Mouse (Mus musculus) adrenal gland, adult 18-20 months (tissue): ENCODE results near the gene Hectd1. TPM values are rescaled to one million over a fixed set of nuclear protein-coding genes. Genes with fewer than 3 reads are reported as not detected.

Source experiments
- DNase-seq, 2 experiments: peaks; one replicate each; pipeline ENCODE4 v3.0.0; 2021 to 2022; ENCODE audit warnings: low spot score in 2 of 2
- total RNA-seq, 2 experiments: library from RNA; stranded (reverse); gene quantifications; 1 replicate in 1 of 2; 2 replicates in 1 of 2; pipeline ENCODE4 v1.2.3; 2021

Gene Hectd1
- total RNA-seq, 2 experiments from 2014 or later: 62.6 to 84.1 TPM

- DNase-seq: no peak
Measured at GRCm38 (mm10) chr12:51706673-51707235, 122.6 kb downstream of the Hectd1 start.

DNA sequence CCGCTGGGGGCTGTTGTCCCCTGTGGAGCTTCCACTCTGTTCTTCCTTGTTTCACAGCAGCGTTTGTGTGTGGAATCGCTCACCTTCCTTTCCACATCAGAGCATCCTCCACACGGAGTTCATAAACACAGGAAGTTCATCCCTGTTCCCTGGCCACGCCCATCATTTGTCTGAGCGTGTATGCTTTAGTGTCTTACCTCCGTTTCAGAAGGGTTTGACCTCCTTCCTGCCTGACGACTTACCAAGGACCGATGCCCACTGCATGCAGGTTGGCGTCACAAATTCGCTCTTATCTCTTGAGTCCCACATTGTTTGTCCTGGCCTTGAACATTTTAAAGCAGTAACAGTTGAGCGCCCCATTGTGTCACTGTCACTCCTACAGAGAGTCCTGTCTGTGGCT is 123.6 kb downstream of the Hectd1 start:
- no peak for DNase-seq

DNA sequence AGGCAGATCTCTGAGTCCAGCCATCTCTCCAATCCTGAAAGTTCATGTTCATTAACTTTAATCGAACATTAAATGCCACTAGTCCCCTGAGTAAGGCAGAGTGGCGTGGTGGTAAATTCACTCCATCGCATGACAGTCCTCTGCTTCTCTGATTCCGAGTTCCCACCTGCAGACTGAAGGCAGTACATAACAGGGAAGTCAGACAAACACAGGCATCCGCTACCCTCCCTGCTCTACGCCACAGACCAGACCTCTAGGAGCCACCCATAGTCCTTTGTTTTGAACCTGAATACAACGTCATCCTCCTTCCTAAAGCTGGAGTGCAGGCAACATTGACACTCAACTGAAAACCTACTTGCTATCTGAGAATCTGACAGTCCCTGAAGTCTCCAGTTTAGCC is 124.8 kb downstream of the Hectd1 start:
- DNase-seq: no peak

GRCm38 (mm10) chr12:51703859-51704258 is 125.5 kb downstream of the Hectd1 start:
- no peak for DNase-seq

DNA sequence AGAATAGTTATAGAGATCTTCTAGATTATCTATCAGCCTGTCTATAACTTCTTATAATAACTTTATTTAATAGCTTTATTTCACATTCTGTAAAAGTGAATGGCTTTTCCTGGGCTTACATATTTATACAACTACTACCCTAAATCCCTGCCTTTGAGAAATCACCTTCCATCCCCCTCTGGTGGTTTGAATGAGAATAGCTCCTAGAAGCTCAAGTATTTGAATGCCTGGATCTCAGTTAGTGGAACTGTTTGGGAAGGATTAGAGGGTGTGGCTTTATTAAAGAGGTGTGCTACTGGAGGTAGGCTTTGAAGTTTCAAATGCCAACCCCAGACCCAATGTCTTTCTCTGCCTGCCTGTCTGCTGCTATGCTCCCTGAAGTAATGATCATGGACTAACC is 127.6 kb downstream of the Hectd1 start:
- no peak for DNase-seq

- no peak for DNase-seq
Measured at GRCm38 (mm10) chr12:51699623-51700393, 129.5 kb downstream of the Hectd1 start.

DNA sequence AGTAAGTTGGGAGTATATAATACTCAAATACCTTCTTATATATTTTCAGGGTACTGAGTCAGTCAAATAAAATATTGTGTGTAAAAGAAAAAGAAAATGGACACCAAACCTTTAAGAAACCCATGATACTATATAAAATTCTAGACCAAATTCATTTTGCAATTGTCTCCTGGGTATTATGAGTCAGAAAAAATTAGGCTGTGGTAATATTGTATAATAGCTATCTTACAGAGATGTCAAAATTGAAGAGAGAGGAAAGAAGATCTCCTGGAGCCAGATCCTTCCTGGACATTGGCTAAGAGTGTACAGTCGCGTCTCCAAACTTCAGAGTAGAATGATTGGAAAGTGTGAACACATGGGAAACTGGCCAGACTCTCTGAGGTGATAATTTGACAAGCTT is 133.2 kb downstream of the Hectd1 start:
- DNase-seq: no peak

DNA sequence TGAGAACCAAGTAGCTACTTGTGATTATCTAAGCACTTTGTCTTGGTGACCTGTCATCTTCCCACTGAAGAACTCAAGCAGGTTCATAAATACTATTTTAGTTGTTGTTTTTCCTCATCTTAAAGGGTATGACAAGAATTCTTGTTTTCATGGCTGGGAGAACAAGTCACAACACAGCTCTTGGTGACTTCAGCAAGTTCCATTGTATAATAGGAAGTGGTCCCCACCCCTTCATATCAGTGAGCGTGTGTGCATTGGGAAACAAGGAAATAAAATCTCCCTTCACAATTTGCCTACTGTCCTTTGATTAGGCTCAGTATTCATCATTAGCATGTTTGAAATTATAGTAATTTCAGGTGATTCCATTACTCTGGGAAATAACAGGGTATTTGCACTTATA is 134.4 kb downstream of the Hectd1 start:
- no peak for DNase-seq

DNA sequence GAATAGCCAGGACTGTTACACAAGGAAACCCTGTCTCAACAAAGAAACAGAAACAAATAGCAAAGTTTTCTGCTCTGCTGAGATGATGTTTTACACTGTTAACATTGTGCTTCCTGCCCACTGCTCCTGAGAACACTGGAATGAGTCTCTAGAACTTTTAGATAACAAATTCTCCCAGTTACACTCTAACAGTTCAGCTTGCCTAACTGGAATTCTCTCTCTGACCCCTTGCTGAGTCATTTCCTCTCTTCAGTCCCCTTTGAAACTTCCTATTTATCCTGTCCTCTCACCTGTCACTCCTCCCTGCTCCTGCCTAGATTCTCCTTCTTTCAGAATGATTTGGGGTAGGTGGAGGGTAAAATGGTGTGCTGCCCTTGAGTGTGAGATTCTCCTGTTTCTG is 135.2 kb downstream of the Hectd1 start:
- no peak for DNase-seq

Other genes with a start within 250 kb of the Hectd1 start
- 1 to 10 TPM in 1 of 2 experiments, under 1 TPM in 1; 0.13 to 2.0 TPM for gene Coch, start 236.2 kb downstream of the Hectd1 start, total RNA-seq
- 10 to 100 TPM; 24.8 to 35.8 TPM for gene Ap4s1, start 138.5 kb downstream of the Hectd1 start, total RNA-seq
- 10 to 100 TPM; 87.2 to 88.5 TPM for gene Strn3, start 137.6 kb downstream of the Hectd1 start, total RNA-seq
- 10 to 100 TPM; 23.1 to 25.0 TPM for gene Heatr5a, start 141.8 kb upstream of the Hectd1 start, total RNA-seq
- 10 to 100 TPM; 11.2 to 18.0 TPM for gene Dtd2, start 177.0 kb upstream of the Hectd1 start, total RNA-seq
- under 1 TPM in 1 of 2 experiments, not detected in 1; 0.22 TPM for gene Gpr33, start 198.5 kb upstream of the Hectd1 start, total RNA-seq